Mouse (Mus musculus): Measurements from ENCODE around the gene Phrf1. TPM values are rescaled to one million over a fixed set of nuclear protein-coding genes. Genes with fewer than 3 reads are reported as not detected.

The Phrf1 gene
- total and polyA plus RNA-seq, 3 experiments = 66.1 to 1,029 (median 91.2) TPM

DNA sequence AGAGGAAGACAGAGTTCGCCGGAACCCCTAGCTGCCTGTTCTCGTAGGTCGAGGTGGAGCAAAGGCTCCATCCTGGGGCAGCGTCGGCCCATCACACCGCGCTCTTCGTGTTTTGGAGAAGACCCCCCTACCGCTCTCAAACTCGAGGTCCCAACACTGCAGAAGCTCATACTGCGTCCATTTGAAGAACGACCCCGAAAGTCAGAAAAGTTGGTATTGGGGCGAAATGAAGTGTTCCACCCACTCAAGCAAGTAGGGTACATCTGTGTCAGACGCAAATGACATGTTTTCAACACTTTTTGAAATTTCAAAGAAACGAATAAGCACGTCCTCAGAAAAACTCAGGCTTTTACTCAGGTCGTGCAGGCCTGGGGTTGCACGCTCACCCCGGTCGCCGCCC lies 34.2 kb upstream of the Phrf1 start:
- DNase-seq (ENCODE audit: low read depth, low spot score) = no peak
- peak overlapping the region; percentile 57 to 90 for H3K4me3 ChIP-seq (ENCODE audit: control insufficient read depth in 1 of 2, insufficient read depth in 1 of 2, low read depth in 2 of 2, low read length in 2 of 2)
- peaks cover 12% of the 10 kb centered on the region for H3K79me2 ChIP-seq (ENCODE audit: control insufficient read depth, insufficient read depth, low read length, poor library complexity)
- no peaks in the 10 kb centered on the region for H3K27me3 ChIP-seq (ENCODE audit: control insufficient read depth in 1 of 2, insufficient read depth in 2 of 2, low read length in 2 of 2)
- TF ChIP-seq CTCF (IDR thresholded peaks at IDR 0.05 in 2 of 3, conservative IDR thresholded peaks at IDR 0.05 in 1 of 3; ENCODE audit: control insufficient read depth in 1 of 3, insufficient read depth in 1 of 3, low read depth in 2 of 3, low read length in 3 of 3, poor library complexity in 1 of 3, severe bottlenecking in 1 of 3) (no peak), GATA1 (IDR thresholded peaks at IDR 0.05; ENCODE audit: low read depth, low read length) (no peak), TBP (IDR thresholded peaks at IDR 0.05; ENCODE audit: low read depth, low read length) (no peak), RAD21 (IDR thresholded peaks at IDR 0.05; ENCODE audit: low read depth, low read length) (no peak), USF2 (IDR thresholded peaks at IDR 0.05; ENCODE audit: borderline replicate concordance in 1 of 2, insufficient read depth in 1 of 2, low read depth in 1 of 2, low read length in 2 of 2) (no peak), EP300 (IDR thresholded peaks at IDR 0.05; ENCODE audit: low read depth in 1 of 2, low read length in 2 of 2) (no peak), JUND (IDR thresholded peaks at IDR 0.05; ENCODE audit: low read depth, low read length) (no peak), BHLHE40 (IDR thresholded peaks at IDR 0.05; ENCODE audit: borderline replicate concordance, low read depth, low read length) (no peak), SMC3 (IDR thresholded peaks at IDR 0.05; ENCODE audit: low read depth, low read length) (no peak), ZKSCAN1 (IDR thresholded peaks at IDR 0.05; ENCODE audit: low read depth, low read length) (no peak), ETS1 (IDR thresholded peaks at IDR 0.05; ENCODE audit: low read depth, low read length) (no peak), CHD1 (IDR thresholded peaks at IDR 0.05; ENCODE audit: low read depth, low read length) (no peak), POLR2A (IDR thresholded peaks at IDR 0.05; ENCODE audit: control insufficient read depth in 1 of 2, insufficient read depth in 1 of 2, low read depth in 1 of 2, low read length in 2 of 2, poor library complexity in 1 of 2) (no peak), NELFE (IDR thresholded peaks at IDR 0.05; ENCODE audit: low read depth, low read length) (peak; percentile 38), ZC3H11A (IDR thresholded peaks at IDR 0.05; ENCODE audit: low read depth, low read length) (no peak), MXI1 (IDR thresholded peaks at IDR 0.05; ENCODE audit: low read depth, low read length) (no peak), CHD2 (IDR thresholded peaks at IDR 0.05; ENCODE audit: low read length) (no peak), MAZ (IDR thresholded peaks at IDR 0.05; ENCODE audit: low read depth, low read length) (0 out of 2 replicates have a peak, but pooled peaks have one; percentile 9), POLR2AphosphoS2 (IDR thresholded peaks at IDR 0.05; ENCODE audit: low read length) (no peak; the same call in 1 of the 2 replicates), MYC (IDR thresholded peaks at IDR 0.05; ENCODE audit: low read depth, low read length) (0 out of 2 replicates have a peak, but pooled peaks have one; percentile 51)
- H3K4me1 ChIP-seq (ENCODE audit: control insufficient read depth in 1 of 2, insufficient read depth in 2 of 2, low read length in 2 of 2) = peaks cover 6 to 29% of the 10 kb centered on the region in 2 experiments; a peak in 3 of 4 replicates
- peak overlapping the region; percentile 82 for H3K9ac ChIP-seq (ENCODE audit: control insufficient read depth, low read depth, low read length, poor library complexity, severe bottlenecking)
- peak overlapping the region; percentile 76 for H3K27ac ChIP-seq (ENCODE audit: control insufficient read depth, low read depth, low read length)
- no peaks in the 10 kb centered on the region for H3K9me3 ChIP-seq (replicated peaks; ENCODE audit: insufficient read depth, low read length)
- peaks cover 2 to 18% of the 10 kb centered on the region in 2 experiments; a peak in 3 of 4 replicates for H3K36me3 ChIP-seq (ENCODE audit: control insufficient read depth in 1 of 2, insufficient read depth in 2 of 2, low read length in 2 of 2)

DNA sequence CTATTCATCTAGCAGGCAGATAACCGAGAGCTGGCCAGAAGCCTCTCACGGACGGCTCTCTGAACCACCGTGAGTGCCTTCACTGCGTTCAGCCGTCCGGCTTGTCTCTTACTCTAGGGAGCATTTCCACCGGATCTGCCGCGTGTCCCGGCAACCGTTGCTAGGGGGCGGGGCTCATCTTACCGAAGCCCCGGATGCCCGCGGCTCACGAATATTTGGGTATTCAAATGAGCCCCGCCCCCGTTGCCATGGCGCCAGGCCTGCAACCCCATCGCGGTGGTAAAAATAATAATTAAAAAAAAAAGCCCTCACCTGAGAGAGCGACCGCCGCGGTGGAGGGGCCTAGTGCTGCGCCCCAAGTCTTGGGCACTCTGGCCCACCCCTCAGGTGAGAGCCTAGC lies 33.8 kb upstream of the Phrf1 start:
- Histone ChIP-seq H3K36me3 (ENCODE audit: control insufficient read depth in 1 of 2, insufficient read depth in 2 of 2, low read length in 2 of 2) (peaks cover 2 to 18% of the 10 kb centered on the region in 2 experiments; a peak in 3 of 4 replicates), H3K4me3 (ENCODE audit: control insufficient read depth in 1 of 2, insufficient read depth in 1 of 2, low read depth in 2 of 2, low read length in 2 of 2) (peak overlapping the region; percentile 57 to 90), H3K4me1 (ENCODE audit: control insufficient read depth in 1 of 2, insufficient read depth in 2 of 2, low read length in 2 of 2) (peaks cover 6 to 29% of the 10 kb centered on the region in 2 experiments; a peak in 3 of 4 replicates)

More for the DNA sequence above, 33.8 kb upstream of the Phrf1 start:
- TF ChIP-seq SIN3A (IDR thresholded peaks at IDR 0.05; ENCODE audit: low read length) (peak; percentile 85), ELF1 (IDR thresholded peaks at IDR 0.05; ENCODE audit: low read depth, low read length) (peak; percentile 77), UBTF (IDR thresholded peaks at IDR 0.05; ENCODE audit: borderline replicate concordance, insufficient read depth, low read depth, low read length) (no peak), ZNF384 (IDR thresholded peaks at IDR 0.05; ENCODE audit: low read depth, low read length) (peak; percentile 72), MXI1 (IDR thresholded peaks at IDR 0.05; ENCODE audit: low read depth, low read length) (peak; percentile 86), HCFC1 (IDR thresholded peaks at IDR 0.05; ENCODE audit: low read depth, low read length) (peak; percentile 58; the same call in 1 of the 2 replicates), NELFE (IDR thresholded peaks at IDR 0.05; ENCODE audit: low read depth, low read length) (peak; percentile 55), CHD1 (IDR thresholded peaks at IDR 0.05; ENCODE audit: low read depth, low read length) (no peak)
- H3K27me3 ChIP-seq (ENCODE audit: control insufficient read depth in 1 of 2, insufficient read depth in 2 of 2, low read length in 2 of 2) = no peaks in the 10 kb centered on the region
- H3K79me2 ChIP-seq (ENCODE audit: control insufficient read depth, insufficient read depth, low read length, poor library complexity) = peaks cover 12% of the 10 kb centered on the region
- no peaks in the 10 kb centered on the region for H3K9me3 ChIP-seq (replicated peaks; ENCODE audit: insufficient read depth, low read length)
- peak overlapping the region; percentile 82 for H3K9ac ChIP-seq (ENCODE audit: control insufficient read depth, low read depth, low read length, poor library complexity, severe bottlenecking)
- DNase-seq (ENCODE audit: low read depth, low spot score) = peak; percentile 95
- peak overlapping the region; percentile 76 for H3K27ac ChIP-seq (ENCODE audit: control insufficient read depth, low read depth, low read length)

Measured in MEL (cell line).